Mouse (Mus musculus) embryonic fibroblast, embryonic 13.5 days (primary cell): Measurements from ENCODE around the gene Shroom4.

Experiments used
- CTCF ChIP-seq: IDR thresholded peaks from 2 replicates; pipeline ENCODE4 v1.5.1; 2011; ENCODE audit warnings: mild to moderate bottlenecking, control low read depth, low read length, moderate library complexity, borderline replicate concordance; ENCODE audit not compliant: insufficient read depth
- POLR2A ChIP-seq: IDR thresholded peaks from 2 replicates; pipeline ENCODE4 v1.6.1; 2011; ENCODE audit warnings: low read depth, mild to moderate bottlenecking, control low read depth, low read length, moderate library complexity

GRCm38 (mm10) chrX:6400398-6401020 lies 855 bp downstream of the Shroom4 start:
- no peak for TF ChIP-seq POLR2A
- TF ChIP-seq CTCF = no peak
